Mouse (Mus musculus) olfactory bulb, adult 2 months (tissue): ENCODE data around the gene Gas6. TPM values are rescaled to one million over a fixed set of nuclear protein-coding genes. Genes with fewer than 3 reads are reported as not detected.

Source experiments
- H3K27ac ChIP-seq: fragments of 200-500 bp; 2 replicates; pipeline ENCODE4 v1.5.1; 2012; ENCODE audit warnings: low read depth, low read length; ENCODE audit not compliant: insufficient read depth
- H3K4me1 ChIP-seq: fragments of 200-500 bp; 2 replicates; pipeline ENCODE4 v1.6.1; 2012; ENCODE audit warnings: low read length; ENCODE audit not compliant: control insufficient read depth, insufficient read depth
- H3K4me3 ChIP-seq: fragments of 200-500 bp; 2 replicates; pipeline ENCODE4 v1.5.1; 2012; ENCODE audit warnings: mild to moderate bottlenecking, low read depth, low read length, moderate library complexity; ENCODE audit not compliant: insufficient read depth
- CTCF ChIP-seq: fragments of 200-500 bp; IDR thresholded peaks from 2 replicates; pipeline ENCODE4 v1.5.1; 2012; ENCODE audit warnings: low read depth, mild to moderate bottlenecking, low read length, moderate library complexity; ENCODE audit not compliant: insufficient read depth
- POLR2A ChIP-seq: fragments of 200-500 bp; IDR thresholded peaks from 2 replicates; pipeline ENCODE4 v1.6.1; 2012; ENCODE audit warnings: mild to moderate bottlenecking, low read depth, low read length, moderate library complexity; ENCODE audit not compliant: insufficient read depth
- WGBS: fragments of 180-500 bp; shearing (Covaris S2); methylation state at CpG from one replicate; pipeline ENCODE4 v1.1.7; 2018; 5-methylcytosine and 5-hydroxymethylcytosine counted together
- polyA plus RNA-seq: library from polyadenylated mRNA; stranded (reverse); fragments of >200 nt; gene quantifications from 2 replicates; pipeline ENCODE4 v1.2.4, GENCODE M21; 2012; ENCODE audit warnings: low replicate concordance; ENCODE audit not compliant: missing spikeins, insufficient read depth, insufficient read length

The Gas6 gene
- polyA plus RNA-seq, 1 experiment, result not detected

DNA sequence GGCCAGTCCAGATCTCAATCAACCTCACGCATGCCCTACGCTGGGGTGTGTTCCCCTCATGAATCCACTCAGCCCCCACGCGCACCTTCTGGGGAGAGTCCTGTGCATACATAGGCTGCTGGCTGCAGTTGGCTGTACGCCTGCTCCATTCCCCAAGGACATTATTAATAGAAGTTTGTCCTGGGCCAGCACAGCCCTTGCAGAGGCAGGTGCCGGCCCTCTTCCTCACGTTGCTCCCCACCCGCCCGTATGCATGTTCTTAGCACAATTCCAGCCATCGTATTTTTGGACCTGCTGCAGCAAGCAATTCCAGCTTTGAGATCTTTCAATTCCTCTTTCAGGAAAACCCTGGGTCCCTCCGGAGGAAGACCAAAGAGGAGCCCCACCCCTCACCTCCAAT lies 1.3 kb downstream of the Gas6 start:
- H3K27ac ChIP-seq, result no peak overlapping the region
- 58% methylated on average over 11 of the region's 11 CpGs for WGBS
- peaks cover 32% of the 10 kb centered on the region for H3K4me1 ChIP-seq
- TF ChIP-seq POLR2A (no peak), CTCF (no peak)
- H3K4me3 ChIP-seq, result peak overlapping the region; percentile 15

DNA sequence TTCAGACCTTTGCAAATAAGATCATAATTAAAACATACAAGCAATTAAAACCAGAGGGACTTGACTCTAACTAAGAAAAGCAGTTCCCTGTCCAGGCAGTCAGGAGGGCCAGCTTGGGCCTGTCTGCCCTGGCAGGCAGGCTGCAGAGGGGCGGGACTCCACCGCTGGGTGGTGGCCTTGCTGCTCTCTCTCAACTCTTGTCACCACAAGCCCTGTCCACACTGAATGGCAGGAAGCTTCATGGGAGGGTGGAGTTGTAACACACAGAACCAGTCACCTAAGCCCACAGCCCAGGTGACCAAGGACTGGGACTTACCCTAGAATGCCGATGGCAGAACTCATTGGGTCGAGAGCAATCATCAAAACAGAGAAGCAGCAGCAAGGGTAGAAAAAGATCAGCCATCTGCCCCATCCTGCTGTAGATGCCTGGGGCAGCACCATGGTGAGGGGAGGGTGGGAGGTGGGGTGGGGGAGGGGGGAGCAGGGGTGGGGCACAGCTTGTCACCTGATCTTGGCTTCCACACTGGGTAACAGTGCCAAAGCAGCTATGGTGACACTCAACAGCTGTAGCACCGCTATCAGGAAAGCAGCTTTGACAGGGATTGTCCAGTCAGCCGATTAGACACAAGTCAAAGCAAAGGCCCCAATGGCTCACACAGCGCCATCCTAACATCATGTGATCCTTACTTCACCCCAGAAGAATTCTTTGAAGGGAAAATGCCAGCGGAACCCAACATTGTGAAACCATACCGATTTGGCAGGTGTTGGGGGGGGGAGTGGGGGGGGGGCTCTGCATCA lies 1.9 kb downstream of the Gas6 start:
- Histone ChIP-seq H3K4me1 (peaks cover 32% of the 10 kb centered on the region), H3K27ac (no peak overlapping the region), H3K4me3 (no peak overlapping the region; the same call in 1 of the 2 replicates)
- no peak for TF ChIP-seq POLR2A
- no peak for TF ChIP-seq CTCF
- 60% methylated on average over 9 of the region's 9 CpGs for WGBS

DNA sequence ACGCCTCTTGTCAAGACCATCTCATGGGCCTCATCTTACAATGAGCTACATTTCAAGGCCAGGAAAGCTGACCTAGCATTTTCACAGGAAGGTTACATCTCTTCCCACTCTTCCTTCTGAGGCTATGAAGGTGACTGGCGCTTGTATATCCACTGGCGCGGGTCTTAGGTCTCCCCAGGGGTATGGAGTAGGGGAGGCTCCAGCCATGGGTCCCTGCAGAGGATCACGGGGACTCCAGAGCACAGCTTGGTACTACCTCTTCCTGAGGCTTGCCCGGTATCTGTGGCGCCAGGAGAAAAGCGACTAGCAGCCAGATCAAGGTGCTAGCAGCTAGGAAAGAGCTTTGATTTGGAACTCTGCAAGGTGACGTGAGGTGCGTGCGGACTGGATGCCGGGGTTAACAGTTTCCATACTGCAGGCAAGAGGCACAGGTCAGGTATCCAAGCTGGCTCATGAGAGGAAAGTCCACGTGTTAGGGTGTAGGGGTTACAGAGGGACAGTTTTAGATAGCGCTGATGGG lies 2.7 kb downstream of the Gas6 start:
- 91% methylated on average over 14 of the region's 14 CpGs for WGBS
- no peak for TF ChIP-seq POLR2A
- no peak for TF ChIP-seq CTCF
- Histone ChIP-seq H3K27ac (no peak overlapping the region), H3K4me3 (no peak overlapping the region), H3K4me1 (peaks cover 32% of the 10 kb centered on the region)

DNA sequence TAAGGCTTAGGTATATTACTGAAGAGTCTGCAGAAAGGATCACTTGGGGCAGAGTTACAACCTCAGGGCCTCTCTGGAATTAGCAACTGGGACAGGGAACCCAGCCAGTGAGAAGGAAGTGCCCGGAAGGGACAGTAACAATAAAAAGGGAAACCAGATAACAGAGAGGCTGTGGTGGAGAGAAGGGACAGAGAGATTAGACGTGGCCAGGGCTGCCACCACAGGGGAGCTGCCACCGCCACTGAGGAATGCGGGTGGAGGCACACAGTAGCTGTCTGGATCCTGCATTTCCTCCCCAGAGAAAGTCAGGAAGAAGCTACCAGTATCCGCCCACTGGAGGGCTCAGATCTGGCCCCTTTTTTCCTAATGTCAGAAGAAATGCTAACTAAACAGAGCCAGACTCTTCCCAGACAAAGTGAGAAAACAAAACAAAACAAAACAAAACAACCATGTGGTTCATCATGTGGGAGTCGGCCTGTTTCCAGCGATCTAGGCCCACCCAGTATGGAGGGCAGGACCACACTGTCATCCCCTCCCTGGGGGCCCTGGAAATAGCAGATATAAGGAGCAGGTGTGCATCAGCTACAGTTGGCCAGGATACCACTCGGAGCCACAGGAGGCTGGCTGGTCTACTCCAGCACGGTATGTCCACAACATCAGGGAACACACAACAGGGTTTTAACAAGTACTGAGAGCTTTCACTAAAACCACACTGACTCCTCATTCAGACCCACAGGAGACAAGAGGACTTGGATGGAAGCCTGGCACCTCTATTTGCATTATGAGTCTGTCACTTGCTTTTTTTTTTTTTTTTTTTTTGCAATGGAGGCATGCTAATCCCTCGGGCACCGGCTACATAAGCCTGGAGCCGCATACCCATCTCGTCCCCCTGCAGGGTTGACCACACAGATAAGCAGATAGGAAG lies 4.0 kb downstream of the Gas6 start:
- H3K4me1 ChIP-seq, result peaks cover 32% of the 10 kb centered on the region
- WGBS, result 22% methylated on average over 13 of the region's 13 CpGs
- H3K4me3 ChIP-seq, result no peak overlapping the region
- TF ChIP-seq CTCF (no peak), POLR2A (no peak)
- no peak overlapping the region for H3K27ac ChIP-seq

DNA sequence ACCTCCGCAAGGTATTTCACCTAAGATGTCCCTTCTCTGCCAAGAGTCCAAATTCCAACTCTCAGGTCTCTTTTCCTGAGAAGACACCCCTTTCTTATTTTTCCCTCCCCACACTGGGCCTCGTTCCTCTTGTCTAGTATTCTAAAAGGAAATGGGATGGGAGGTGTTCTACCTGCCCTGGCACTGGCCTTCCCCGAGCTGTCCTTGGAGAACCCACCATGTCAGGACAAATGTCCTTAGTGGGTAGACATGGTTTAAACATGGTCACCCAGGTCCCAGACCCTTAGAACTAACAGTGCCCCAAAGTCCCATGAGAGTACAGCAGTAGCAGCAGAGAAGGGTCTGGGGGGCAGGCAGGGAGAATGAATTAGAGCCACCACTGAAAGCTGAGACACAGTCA lies 4.9 kb downstream of the Gas6 start:
- WGBS, result 88% methylated on average over 3 of the region's 3 CpGs
- no peak overlapping the region for H3K4me3 ChIP-seq
- H3K4me1 ChIP-seq, result peaks cover 32% of the 10 kb centered on the region
- TF ChIP-seq POLR2A (no peak), CTCF (no peak)
- H3K27ac ChIP-seq, result no peak overlapping the region

DNA sequence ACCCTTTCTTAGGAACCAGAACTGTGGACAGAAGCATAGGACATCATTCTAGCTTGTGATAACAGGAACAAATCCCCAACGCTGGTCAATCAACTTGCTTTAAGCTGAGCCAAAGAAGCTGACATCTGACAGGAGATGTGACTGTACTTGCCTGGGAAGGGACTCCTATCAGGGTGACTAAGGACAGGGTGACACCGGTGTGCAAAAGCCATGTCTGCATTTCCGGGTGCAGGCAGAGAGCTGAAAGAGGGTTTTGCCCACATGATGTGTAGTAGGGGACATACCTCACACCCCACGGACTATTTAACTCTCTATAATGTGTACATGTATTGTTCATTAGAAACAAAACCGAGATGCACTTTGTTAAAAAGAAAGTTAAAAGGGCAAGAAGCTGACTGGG lies 11.1 kb downstream of the Gas6 start:
- Histone ChIP-seq H3K27ac (no peak overlapping the region), H3K4me1 (no peaks in the 10 kb centered on the region), H3K4me3 (no peak overlapping the region)
- TF ChIP-seq CTCF (no peak), POLR2A (no peak)
- WGBS, result 89% methylated on average over 5 of the region's 5 CpGs

DNA sequence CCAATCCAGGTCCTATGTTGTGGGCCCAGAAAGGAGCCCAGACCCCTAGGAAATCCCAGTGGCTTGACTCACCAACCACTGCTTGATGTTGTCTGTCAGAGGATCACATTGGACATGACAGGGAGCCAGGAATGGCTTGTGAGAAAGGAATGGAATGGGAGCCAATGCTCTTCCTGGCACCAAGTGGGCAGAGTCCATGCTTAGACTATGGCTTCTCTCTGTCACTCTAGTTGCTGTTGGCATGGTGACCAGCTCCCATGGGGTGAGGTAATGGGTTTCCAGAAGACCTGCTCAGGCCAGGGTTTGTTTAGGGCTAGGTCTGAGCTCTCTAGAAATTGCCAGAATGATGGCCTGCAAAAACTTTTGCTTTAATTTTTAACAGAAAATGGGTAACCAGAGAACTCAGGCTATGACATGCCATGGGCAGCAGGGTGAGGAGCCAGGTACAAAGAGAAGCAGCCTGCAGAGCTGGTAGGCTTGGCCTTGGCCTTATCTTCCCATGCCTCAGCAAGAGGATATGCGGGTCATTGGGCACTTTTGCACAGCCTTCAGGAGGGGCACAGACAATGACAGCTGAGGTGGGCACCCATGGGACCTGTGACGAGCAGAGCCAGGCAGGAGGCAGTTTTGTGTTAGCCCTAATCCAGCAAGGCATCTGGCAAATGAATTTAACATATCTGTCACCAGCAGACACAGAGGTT lies 12.0 kb downstream of the Gas6 start:
- 87% methylated on average over 2 of the region's 2 CpGs for WGBS
- Histone ChIP-seq H3K4me1 (no peaks in the 10 kb centered on the region), H3K27ac (no peak overlapping the region), H3K4me3 (no peak overlapping the region)
- TF ChIP-seq POLR2A (no peak), CTCF (no peak)

DNA sequence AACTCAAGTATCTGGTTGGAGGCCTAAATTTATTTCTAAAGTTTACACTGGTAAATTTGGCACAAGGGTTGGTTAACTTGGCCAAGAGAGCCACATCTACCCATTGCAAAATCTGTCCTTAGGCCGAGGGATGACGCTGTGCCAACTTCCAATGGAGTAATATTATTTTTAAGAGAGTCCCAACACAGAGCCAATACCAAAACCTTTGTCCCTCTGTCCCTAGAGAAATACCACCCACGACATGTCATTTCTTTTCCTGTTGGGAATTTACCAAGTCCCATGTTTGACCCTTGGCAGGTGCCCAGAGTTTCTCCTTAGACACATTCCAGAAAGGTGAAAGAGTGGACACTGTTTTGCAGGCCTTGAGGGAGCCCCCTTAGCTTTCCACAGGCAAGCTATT lies 12.7 kb downstream of the Gas6 start:
- WGBS, result 79% methylated on average over 3 of the region's 3 CpGs
- H3K27ac ChIP-seq, result no peak overlapping the region
- TF ChIP-seq CTCF, result no peak
- no peaks in the 10 kb centered on the region for H3K4me1 ChIP-seq
- H3K4me3 ChIP-seq, result no peak overlapping the region

DNA sequence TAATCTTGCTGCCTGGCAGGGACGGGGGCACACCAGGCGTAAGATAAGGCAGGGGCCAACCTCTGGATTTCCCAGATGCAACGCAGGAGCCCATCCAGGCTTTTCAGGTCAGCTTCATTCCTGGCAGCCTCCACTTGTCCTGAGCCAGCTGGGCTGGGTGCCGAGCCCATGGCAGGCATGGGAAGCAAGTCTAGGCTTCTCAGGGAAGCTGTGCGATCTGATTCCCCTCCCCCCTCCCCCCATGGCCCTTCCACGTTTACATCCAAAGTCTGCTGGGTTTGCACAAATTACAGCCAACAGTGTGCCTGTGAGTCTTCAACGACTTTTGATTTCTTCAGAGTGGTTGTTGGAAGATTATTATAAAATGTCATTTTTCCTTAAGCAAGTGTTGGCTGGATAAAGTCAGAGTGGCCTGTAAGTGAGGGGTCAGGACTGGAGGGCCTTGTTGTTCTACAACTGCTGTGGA lies 13.2 kb downstream of the Gas6 start:
- H3K27ac ChIP-seq, result no peak overlapping the region
- H3K4me1 ChIP-seq, result no peaks in the 10 kb centered on the region
- no peak overlapping the region for H3K4me3 ChIP-seq
- TF ChIP-seq CTCF (no peak), POLR2A (no peak)
- WGBS, result 69% methylated on average over 7 of the region's 7 CpGs
